Mouse (Mus musculus): ENCODE data around the gene Trat1. TPM values are rescaled to one million over a fixed set of nuclear protein-coding genes. Genes with fewer than 3 reads are reported as not detected.

Trat1 gene
- polyA plus RNA-seq, 1 experiment from 2014 or later, result not detected

DNA sequence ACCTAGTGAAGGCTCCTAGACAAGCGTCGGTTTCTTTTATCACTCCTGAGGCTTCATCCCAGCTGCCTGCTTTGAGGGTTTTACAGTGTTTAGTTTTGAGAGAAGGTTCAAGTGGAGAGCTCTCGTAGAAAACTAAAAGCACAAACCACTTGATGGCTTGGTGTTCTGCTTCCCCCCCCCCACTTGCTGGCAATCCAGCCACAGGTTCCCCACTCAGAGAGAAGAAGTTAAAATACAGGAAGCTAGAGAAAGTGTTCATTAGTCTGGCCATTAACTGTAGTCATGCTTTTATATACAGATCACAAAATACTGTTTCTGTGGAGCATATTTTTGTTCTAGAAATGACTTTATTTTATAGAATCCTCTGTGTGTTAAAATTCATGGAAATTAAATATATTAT lies 30.3 kb downstream of the Trat1 start:
- 80% methylated on average over 3 of the region's 3 CpGs for WGBS

DNA sequence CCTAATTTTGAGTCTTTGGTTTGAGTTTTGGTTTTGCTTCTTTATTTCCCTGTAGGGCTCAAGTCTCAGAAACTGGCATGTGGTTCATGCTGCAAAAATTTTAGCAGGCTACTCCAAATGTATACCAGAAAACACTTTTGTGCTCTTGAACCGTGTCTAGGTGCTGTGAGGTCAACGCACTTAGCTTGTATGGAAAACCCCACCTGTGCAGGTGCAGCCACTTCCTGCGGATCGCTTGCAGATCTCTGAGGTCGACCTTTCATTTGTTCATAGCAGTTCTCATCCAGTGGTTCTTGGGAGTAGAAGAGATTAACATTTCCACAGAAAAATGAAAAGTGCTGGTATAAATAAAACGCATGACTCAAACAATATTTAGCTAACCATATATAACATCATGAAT lies 31.8 kb downstream of the Trat1 start:
- Histone ChIP-seq H3K27me3 (ENCODE audit: control insufficient read depth, insufficient read depth, low read length) (no peaks in the 10 kb centered on the region), H3K36me3 (ENCODE audit: control insufficient read depth, insufficient read depth, low read length) (no peaks in the 10 kb centered on the region), H3K9me3 (ENCODE audit: control insufficient read depth, low read length) (no peaks in the 10 kb centered on the region), H3K27ac (replicated peaks; ENCODE audit: low read depth, low read length) (no peak overlapping the region), H3K4me1 (ENCODE audit: control insufficient read depth, insufficient read depth, low read length) (no peaks in the 10 kb centered on the region), H3K4me2 (ENCODE audit: low read length) (no peak overlapping the region), H3K4me3 (replicated peaks; ENCODE audit: low read depth, low read length) (no peak overlapping the region), H3K9ac (replicated peaks; ENCODE audit: low read length) (no peak overlapping the region)
- no peak for ATAC-seq (ENCODE audit: low FRiP score, low TSS enrichment)
- no peak for DNase-seq
- WGBS, result 88% methylated on average over 6 of the region's 6 CpGs

More for the DNA sequence above, 30.3 kb downstream of the Trat1 start:
- no peaks in the 10 kb centered on the region for H3K27me3 ChIP-seq (ENCODE audit: control insufficient read depth, insufficient read depth, low read length)
- H3K4me2 ChIP-seq (ENCODE audit: low read length), result no peak overlapping the region
- H3K4me1 ChIP-seq (ENCODE audit: control insufficient read depth, insufficient read depth, low read length), result no peaks in the 10 kb centered on the region
- H3K4me3 ChIP-seq (replicated peaks; ENCODE audit: low read depth, low read length), result no peak overlapping the region
- H3K9ac ChIP-seq (replicated peaks; ENCODE audit: low read length), result no peak overlapping the region
- H3K9me3 ChIP-seq (ENCODE audit: control insufficient read depth, low read length), result no peaks in the 10 kb centered on the region
- ATAC-seq (ENCODE audit: low FRiP score, low TSS enrichment) (no peak), DNase-seq (no peak)
- no peak overlapping the region for H3K27ac ChIP-seq (replicated peaks; ENCODE audit: low read depth, low read length)
- no peaks in the 10 kb centered on the region for H3K36me3 ChIP-seq (ENCODE audit: control insufficient read depth, insufficient read depth, low read length)

DNA sequence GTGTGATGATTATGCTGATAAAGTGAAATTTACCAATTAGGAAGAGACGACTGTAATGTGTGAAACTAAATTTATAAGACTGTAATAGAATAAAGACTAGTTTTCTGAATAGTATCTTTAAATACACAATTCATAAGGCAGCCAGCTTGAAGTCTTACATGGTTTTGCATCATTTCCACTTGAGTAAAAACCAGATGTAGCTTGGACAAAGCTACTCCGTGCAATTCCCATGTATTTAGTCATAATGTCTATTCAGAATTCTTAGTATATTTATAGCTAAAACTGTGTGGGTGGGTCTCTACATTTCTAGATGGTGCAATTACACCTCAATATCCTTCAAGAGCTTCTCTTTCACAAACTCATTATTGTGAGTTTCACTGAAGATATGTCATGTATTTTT lies 33.4 kb downstream of the Trat1 start:
- no peak for DNase-seq
- 89% methylated on average over 2 of the region's 2 CpGs for WGBS
- H3K4me3 ChIP-seq (replicated peaks; ENCODE audit: low read depth, low read length), result no peak overlapping the region

DNA sequence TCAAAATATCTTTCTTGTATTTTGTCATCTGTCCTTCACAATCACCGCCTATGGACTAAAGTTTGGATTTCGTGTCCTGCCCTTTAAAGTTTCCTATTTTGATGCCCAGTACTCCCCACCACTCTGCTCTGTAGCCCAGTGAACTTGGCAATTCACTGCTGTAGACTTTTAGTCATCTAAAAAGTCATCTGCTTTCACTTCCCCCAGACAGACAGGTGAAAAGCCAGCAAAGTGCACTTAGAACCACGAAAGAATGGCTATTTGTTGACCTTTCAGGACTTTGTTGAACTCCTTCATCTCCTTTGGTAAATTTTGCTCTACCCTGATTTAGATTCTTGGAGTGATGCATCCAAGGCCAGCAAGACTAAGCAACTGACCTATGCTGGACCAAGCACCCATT lies 34.9 kb downstream of the Trat1 start:
- no peak for DNase-seq
- no peaks in the 10 kb centered on the region for H3K9me3 ChIP-seq (ENCODE audit: control insufficient read depth, low read length)
- H3K9ac ChIP-seq (replicated peaks; ENCODE audit: low read length), result no peak overlapping the region
- no peak overlapping the region for H3K27ac ChIP-seq (replicated peaks; ENCODE audit: low read depth, low read length)
- no peak for ATAC-seq (ENCODE audit: low FRiP score, low TSS enrichment)
- no peak overlapping the region for H3K4me3 ChIP-seq (replicated peaks; ENCODE audit: low read depth, low read length)
- WGBS, result 92% methylated on average over 3 of the region's 3 CpGs
- H3K36me3 ChIP-seq (ENCODE audit: control insufficient read depth, insufficient read depth, low read length), result no peaks in the 10 kb centered on the region
- no peaks in the 10 kb centered on the region for H3K27me3 ChIP-seq (ENCODE audit: control insufficient read depth, insufficient read depth, low read length)
- no peak overlapping the region for H3K4me2 ChIP-seq (ENCODE audit: low read length)
- no peaks in the 10 kb centered on the region for H3K4me1 ChIP-seq (ENCODE audit: control insufficient read depth, insufficient read depth, low read length)

More for the DNA sequence above, 33.4 kb downstream of the Trat1 start:
- Histone ChIP-seq H3K4me2 (ENCODE audit: low read length) (no peak overlapping the region), H3K9ac (replicated peaks; ENCODE audit: low read length) (no peak overlapping the region), H3K9me3 (ENCODE audit: control insufficient read depth, low read length) (no peaks in the 10 kb centered on the region), H3K27me3 (ENCODE audit: control insufficient read depth, insufficient read depth, low read length) (no peaks in the 10 kb centered on the region), H3K36me3 (ENCODE audit: control insufficient read depth, insufficient read depth, low read length) (no peaks in the 10 kb centered on the region), H3K27ac (replicated peaks; ENCODE audit: low read depth, low read length) (no peak overlapping the region), H3K4me1 (ENCODE audit: control insufficient read depth, insufficient read depth, low read length) (no peaks in the 10 kb centered on the region)
- ATAC-seq (ENCODE audit: low FRiP score, low TSS enrichment), result no peak

DNA sequence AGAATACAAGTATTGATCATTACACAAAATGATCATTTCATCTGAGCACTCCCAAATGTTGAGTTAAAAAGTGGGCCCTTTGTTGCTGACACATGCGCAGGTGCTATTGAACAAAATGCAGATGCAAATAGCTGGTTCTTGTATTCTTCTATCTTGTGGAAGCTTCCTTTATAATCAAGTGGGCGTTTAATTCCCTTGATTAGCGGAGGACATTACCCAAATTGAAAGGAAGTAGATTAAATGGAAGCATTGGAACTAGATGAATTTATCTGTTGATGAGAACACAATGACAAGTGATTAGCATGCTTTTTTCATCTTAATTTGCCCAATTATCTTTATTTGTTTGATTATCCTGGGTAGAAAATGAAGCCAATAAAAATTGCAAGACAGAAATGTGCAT lies 51.6 kb downstream of the Trat1 start:
- Histone ChIP-seq H3K4me2 (ENCODE audit: low read length) (no peak overlapping the region), H3K9me3 (ENCODE audit: control insufficient read depth, low read length) (no peaks in the 10 kb centered on the region), H3K4me3 (replicated peaks; ENCODE audit: low read depth, low read length) (no peak overlapping the region), H3K27me3 (ENCODE audit: control insufficient read depth, insufficient read depth, low read length) (no peaks in the 10 kb centered on the region), H3K27ac (replicated peaks; ENCODE audit: low read depth, low read length) (no peak overlapping the region), H3K36me3 (ENCODE audit: control insufficient read depth, insufficient read depth, low read length) (no peaks in the 10 kb centered on the region), H3K9ac (replicated peaks; ENCODE audit: low read length) (no peak overlapping the region), H3K4me1 (ENCODE audit: control insufficient read depth, insufficient read depth, low read length) (no peaks in the 10 kb centered on the region)
- no peak for ATAC-seq (ENCODE audit: low FRiP score, low TSS enrichment)
- no peak for DNase-seq
- whole genome bisulfite sequencing, result 92% methylated on average over 3 of the region's 3 CpGs

DNA sequence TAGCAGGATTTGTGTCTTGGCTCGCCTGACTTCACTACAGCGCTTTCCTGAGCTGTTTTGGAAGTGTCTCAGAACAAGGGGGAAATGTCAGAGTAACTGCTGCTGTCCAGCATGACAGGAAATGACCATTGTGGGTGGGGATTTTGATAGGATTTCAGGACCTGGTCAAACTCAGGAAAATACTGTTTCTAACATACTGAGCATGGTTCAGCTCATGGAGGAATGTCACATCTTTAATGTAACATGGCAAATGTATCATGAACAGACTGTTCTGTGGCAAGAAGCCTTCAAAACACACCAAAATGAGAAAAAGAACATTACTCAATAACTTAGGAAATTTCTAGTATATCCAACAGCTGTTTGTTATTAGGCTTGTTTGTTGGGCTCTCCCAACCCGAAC lies 52.1 kb downstream of the Trat1 start:
- Histone ChIP-seq H3K9me3 (ENCODE audit: control insufficient read depth, low read length) (no peaks in the 10 kb centered on the region), H3K9ac (replicated peaks; ENCODE audit: low read length) (no peak overlapping the region), H3K27ac (replicated peaks; ENCODE audit: low read depth, low read length) (no peak overlapping the region), H3K27me3 (ENCODE audit: control insufficient read depth, insufficient read depth, low read length) (no peaks in the 10 kb centered on the region), H3K4me2 (ENCODE audit: low read length) (no peak overlapping the region), H3K4me1 (ENCODE audit: control insufficient read depth, insufficient read depth, low read length) (no peaks in the 10 kb centered on the region), H3K4me3 (replicated peaks; ENCODE audit: low read depth, low read length) (no peak overlapping the region), H3K36me3 (ENCODE audit: control insufficient read depth, insufficient read depth, low read length) (no peaks in the 10 kb centered on the region)
- WGBS, result 83% methylated on average over 3 of the region's 3 CpGs
- DNase-seq (no peak), ATAC-seq (ENCODE audit: low FRiP score, low TSS enrichment) (no peak)

DNA sequence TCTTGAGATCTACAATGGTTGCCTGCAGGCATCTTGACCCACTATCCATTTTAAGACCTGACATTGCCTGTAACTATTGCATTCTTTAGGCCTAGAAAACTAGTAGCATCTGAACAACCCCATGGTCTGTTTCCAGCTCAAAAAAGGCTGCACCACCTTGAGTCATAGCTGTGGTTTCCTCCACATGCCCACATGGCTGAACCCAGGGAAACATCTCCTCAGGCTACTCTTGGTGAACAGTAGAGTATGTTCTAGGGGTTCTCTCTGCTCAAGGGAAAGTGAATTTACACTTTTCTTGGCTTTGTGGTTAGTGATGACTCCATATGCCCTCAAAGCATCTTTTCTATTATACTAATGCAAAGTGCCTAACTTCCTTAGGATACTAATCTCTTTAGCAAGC lies 55.5 kb downstream of the Trat1 start:
- Histone ChIP-seq H3K27me3 (ENCODE audit: control insufficient read depth, insufficient read depth, low read length) (no peaks in the 10 kb centered on the region), H3K9me3 (ENCODE audit: control insufficient read depth, low read length) (no peaks in the 10 kb centered on the region), H3K4me3 (replicated peaks; ENCODE audit: low read depth, low read length) (no peak overlapping the region), H3K4me2 (ENCODE audit: low read length) (no peak overlapping the region), H3K9ac (replicated peaks; ENCODE audit: low read length) (no peak overlapping the region), H3K4me1 (ENCODE audit: control insufficient read depth, insufficient read depth, low read length) (no peaks in the 10 kb centered on the region), H3K36me3 (ENCODE audit: control insufficient read depth, insufficient read depth, low read length) (no peaks in the 10 kb centered on the region), H3K27ac (replicated peaks; ENCODE audit: low read depth, low read length) (no peak overlapping the region)
- DNase-seq (no peak), ATAC-seq (ENCODE audit: low FRiP score, low TSS enrichment) (no peak)

DNA sequence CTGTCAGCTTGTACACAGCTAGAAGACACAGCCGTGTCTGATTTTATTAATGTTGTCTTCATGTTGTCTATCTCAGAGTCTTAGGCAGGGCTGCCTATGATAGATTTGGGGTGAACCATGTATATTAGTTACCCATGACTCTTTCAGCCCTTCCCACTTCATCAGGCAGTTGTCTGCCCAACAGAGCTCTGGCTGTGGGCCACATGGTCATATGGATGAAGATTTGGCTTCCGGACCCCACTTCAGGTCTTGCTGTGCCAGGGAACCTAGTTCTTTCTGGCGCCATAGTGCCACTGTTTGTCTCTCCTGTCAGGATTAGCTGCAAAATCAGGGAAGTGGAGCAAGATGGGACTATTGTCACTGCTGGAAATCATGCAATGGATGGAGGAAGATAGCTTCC lies 69.9 kb downstream of the Trat1 start:
- Histone ChIP-seq H3K4me2 (ENCODE audit: low read length) (no peak overlapping the region), H3K27ac (replicated peaks; ENCODE audit: low read depth, low read length) (no peak overlapping the region), H3K4me1 (ENCODE audit: control insufficient read depth, insufficient read depth, low read length) (no peaks in the 10 kb centered on the region), H3K9ac (replicated peaks; ENCODE audit: low read length) (no peak overlapping the region), H3K27me3 (ENCODE audit: control insufficient read depth, insufficient read depth, low read length) (no peaks in the 10 kb centered on the region), H3K4me3 (replicated peaks; ENCODE audit: low read depth, low read length) (no peak overlapping the region), H3K36me3 (ENCODE audit: control insufficient read depth, insufficient read depth, low read length) (no peaks in the 10 kb centered on the region), H3K9me3 (ENCODE audit: control insufficient read depth, low read length) (no peaks in the 10 kb centered on the region)
- DNase-seq, result no peak
- no peak for ATAC-seq (ENCODE audit: low FRiP score, low TSS enrichment)
- WGBS, result 94% methylated on average over 3 of the region's 3 CpGs

Data from midbrain, embryonic 14.5 days (tissue).